Mouse (Mus musculus): ENCODE results near the gene Hoxb7. TPM values are rescaled to one million over a fixed set of nuclear protein-coding genes. Genes with fewer than 3 reads are reported as not detected.
A peak's percentile ranks its signal among the peaks of the same experiment; 100 is the strongest.

Gene Hoxb7
- polyA plus RNA-seq, 1 experiment = not detected

- Histone ChIP-seq H3K4me1 (ENCODE audit: control insufficient read depth, insufficient read depth, low read length) (no peaks in the 10 kb centered on the region), H3K27ac (ENCODE audit: insufficient read depth, low read depth, low read length) (no peak overlapping the region), H3K4me3 (ENCODE audit: insufficient read depth, low read length) (no peak overlapping the region)
- TF ChIP-seq CTCF (IDR thresholded peaks at IDR 0.05; ENCODE audit: low read depth, low read length) = no peak
- TF ChIP-seq POLR2A (IDR thresholded peaks at IDR 0.05; ENCODE audit: borderline replicate concordance, low read depth, low read length) = no peak
Observed at GRCm38 (mm10) chr11:96259038-96259437, 27.4 kb upstream of the Hoxb7 start.

- Histone ChIP-seq H3K4me1 (ENCODE audit: control insufficient read depth, insufficient read depth, low read length) (no peaks in the 10 kb centered on the region), H3K4me3 (ENCODE audit: insufficient read depth, low read length) (no peak overlapping the region), H3K27ac (ENCODE audit: insufficient read depth, low read depth, low read length) (no peak overlapping the region)
- TF ChIP-seq POLR2A (IDR thresholded peaks at IDR 0.05; ENCODE audit: borderline replicate concordance, low read depth, low read length) (no peak), CTCF (IDR thresholded peaks at IDR 0.05; ENCODE audit: low read depth, low read length) (no peak)
Observed at GRCm38 (mm10) chr11:96259511-96259910, 26.9 kb upstream of the Hoxb7 start.

- Histone ChIP-seq H3K4me3 (ENCODE audit: insufficient read depth, low read length) (no peak overlapping the region), H3K27ac (ENCODE audit: insufficient read depth, low read depth, low read length) (no peak overlapping the region), H3K4me1 (ENCODE audit: control insufficient read depth, insufficient read depth, low read length) (no peaks in the 10 kb centered on the region)
- TF ChIP-seq CTCF (IDR thresholded peaks at IDR 0.05; ENCODE audit: low read depth, low read length) (no peak), POLR2A (IDR thresholded peaks at IDR 0.05; ENCODE audit: borderline replicate concordance, low read depth, low read length) (no peak)
Observed at GRCm38 (mm10) chr11:96260310-96260970, 26.0 kb upstream of the Hoxb7 start.

- no peaks in the 10 kb centered on the region for H3K4me1 ChIP-seq (ENCODE audit: control insufficient read depth, insufficient read depth, low read length)
- H3K4me3 ChIP-seq (ENCODE audit: insufficient read depth, low read length) = no peak overlapping the region
- no peak overlapping the region for H3K27ac ChIP-seq (ENCODE audit: insufficient read depth, low read depth, low read length)
- TF ChIP-seq POLR2A (IDR thresholded peaks at IDR 0.05; ENCODE audit: borderline replicate concordance, low read depth, low read length) (no peak), CTCF (IDR thresholded peaks at IDR 0.05; ENCODE audit: low read depth, low read length) (peak; percentile 63)
Observed at GRCm38 (mm10) chr11:96261323-96261890, 25.0 kb upstream of the Hoxb7 start.

- Histone ChIP-seq H3K4me3 (ENCODE audit: insufficient read depth, low read length) (no peak overlapping the region), H3K27ac (ENCODE audit: insufficient read depth, low read depth, low read length) (no peak overlapping the region), H3K4me1 (ENCODE audit: control insufficient read depth, insufficient read depth, low read length) (no peaks in the 10 kb centered on the region)
- TF ChIP-seq CTCF (IDR thresholded peaks at IDR 0.05; ENCODE audit: low read depth, low read length) = no peak
- TF ChIP-seq POLR2A (IDR thresholded peaks at IDR 0.05; ENCODE audit: borderline replicate concordance, low read depth, low read length) = no peak
Observed at GRCm38 (mm10) chr11:96262262-96262830, 24.1 kb upstream of the Hoxb7 start.

GRCm38 (mm10) chr11:96263636-96264389 lies 22.6 kb upstream of the Hoxb7 start:
- H3K4me1 ChIP-seq (ENCODE audit: control insufficient read depth, insufficient read depth, low read length) = no peaks in the 10 kb centered on the region
- no peak overlapping the region for H3K27ac ChIP-seq (ENCODE audit: insufficient read depth, low read depth, low read length)
- TF ChIP-seq CTCF (IDR thresholded peaks at IDR 0.05; ENCODE audit: low read depth, low read length) = no peak
- no peak for TF ChIP-seq POLR2A (IDR thresholded peaks at IDR 0.05; ENCODE audit: borderline replicate concordance, low read depth, low read length)

GRCm38 (mm10) chr11:96264390-96265020 lies 21.9 kb upstream of the Hoxb7 start:
- Histone ChIP-seq H3K27ac (ENCODE audit: insufficient read depth, low read depth, low read length) (no peak overlapping the region), H3K4me1 (ENCODE audit: control insufficient read depth, insufficient read depth, low read length) (no peaks in the 10 kb centered on the region), H3K4me3 (ENCODE audit: insufficient read depth, low read length) (no peak overlapping the region)
- TF ChIP-seq POLR2A (IDR thresholded peaks at IDR 0.05; ENCODE audit: borderline replicate concordance, low read depth, low read length) (no peak), CTCF (IDR thresholded peaks at IDR 0.05; ENCODE audit: low read depth, low read length) (no peak)

More at GRCm38 (mm10) chr11:96263636-96264389, 22.6 kb upstream of the Hoxb7 start:
- no peak overlapping the region for H3K4me3 ChIP-seq (ENCODE audit: insufficient read depth, low read length)

- Histone ChIP-seq H3K4me1 (ENCODE audit: control insufficient read depth, insufficient read depth, low read length) (no peaks in the 10 kb centered on the region), H3K27ac (ENCODE audit: insufficient read depth, low read depth, low read length) (no peak overlapping the region), H3K4me3 (ENCODE audit: insufficient read depth, low read length) (no peak overlapping the region)
- no peak for TF ChIP-seq POLR2A (IDR thresholded peaks at IDR 0.05; ENCODE audit: borderline replicate concordance, low read depth, low read length)
- no peak for TF ChIP-seq CTCF (IDR thresholded peaks at IDR 0.05; ENCODE audit: low read depth, low read length)
Observed at GRCm38 (mm10) chr11:96265954-96266353, 20.5 kb upstream of the Hoxb7 start.

Measured in bone marrow macrophage, adult 2 months (primary cell).